Mouse (Mus musculus): Measurements from ENCODE around the gene Zbtb24. TPM values are rescaled to one million over a fixed set of nuclear protein-coding genes. Genes with fewer than 3 reads are reported as not detected.

Gene Zbtb24
- polyA plus RNA-seq, 1 experiment from 2014 or later = 23.5 TPM

DNA sequence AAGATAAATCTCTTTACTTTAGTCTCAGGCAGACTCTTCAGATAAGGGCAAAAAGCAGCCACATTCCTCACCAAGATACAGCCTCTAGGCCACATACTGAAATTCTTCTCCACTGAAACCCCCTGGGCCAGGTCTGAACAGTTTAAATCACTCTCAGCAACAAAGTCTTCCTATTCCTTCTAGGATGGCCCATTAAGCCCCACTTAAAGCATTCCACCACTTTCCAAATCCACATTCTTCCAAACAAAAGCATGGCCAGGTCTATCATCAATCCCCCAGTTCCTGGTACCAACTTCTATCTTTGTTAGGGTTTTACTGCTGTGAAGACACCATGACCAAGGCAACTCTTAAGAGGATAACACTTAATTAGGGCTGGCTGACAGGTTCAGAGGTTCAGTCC lies 22.4 kb downstream of the Zbtb24 start:
- Histone ChIP-seq H3K4me2 (replicated peaks) (no peak overlapping the region), H3K9me3 (no peaks in the 10 kb centered on the region), H3K36me3 (0 out of 2 replicates have a peak, but pooled peaks cover 9% of the 10 kb centered on the region), H3K27me3 (peaks cover 3% of the 10 kb centered on the region; the same call in 1 of the 2 replicates), H3K4me1 (peaks cover 15% of the 10 kb centered on the region; the same call in 1 of the 2 replicates), H3K9ac (replicated peaks) (no peak overlapping the region), H3K27ac (replicated peaks) (no peak overlapping the region), H3K4me3 (no peak overlapping the region)
- ATAC-seq (ENCODE audit: low FRiP score, low read depth) = no peak

DNA sequence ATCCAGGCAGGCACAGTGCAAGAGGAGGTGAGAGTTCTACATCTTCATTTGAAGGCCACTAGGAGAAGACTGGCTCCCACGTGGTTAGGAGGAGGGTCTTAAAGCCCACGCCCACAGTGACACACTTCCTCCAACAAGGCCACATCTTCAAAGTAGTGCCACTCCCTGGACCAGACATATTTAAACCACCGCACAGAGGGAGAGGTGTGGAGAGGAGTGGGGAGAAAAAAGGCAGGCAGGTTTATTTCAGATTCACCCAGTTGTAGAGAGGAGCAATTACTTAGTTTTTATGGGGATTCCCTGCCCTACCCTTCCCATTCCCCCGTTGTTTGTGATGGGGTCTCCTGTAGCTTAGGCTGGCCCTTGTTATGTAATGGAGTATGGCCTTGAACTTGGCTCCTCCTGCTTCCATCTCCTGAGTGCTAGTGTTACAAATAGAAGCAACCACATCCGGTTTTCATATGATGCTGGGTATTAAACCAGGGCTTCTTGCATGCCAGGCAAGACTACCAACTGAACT lies 22.8 kb downstream of the Zbtb24 start:
- H3K36me3 ChIP-seq = 0 out of 2 replicates have a peak, but pooled peaks cover 8% of the 10 kb centered on the region
- H3K27me3 ChIP-seq = peaks cover 3% of the 10 kb centered on the region; the same call in 1 of the 2 replicates
- H3K27ac ChIP-seq (replicated peaks) = no peak overlapping the region
- H3K4me3 ChIP-seq = no peak overlapping the region
- peaks cover 20% of the 10 kb centered on the region for H3K4me1 ChIP-seq
- no peak overlapping the region for H3K9ac ChIP-seq (replicated peaks)
- H3K9me3 ChIP-seq = no peaks in the 10 kb centered on the region
- no peak for ATAC-seq (ENCODE audit: low FRiP score, low read depth)
- H3K4me2 ChIP-seq (replicated peaks) = no peak overlapping the region
- 77% methylated on average over 5 of the region's 5 CpGs for WGBS

DNA sequence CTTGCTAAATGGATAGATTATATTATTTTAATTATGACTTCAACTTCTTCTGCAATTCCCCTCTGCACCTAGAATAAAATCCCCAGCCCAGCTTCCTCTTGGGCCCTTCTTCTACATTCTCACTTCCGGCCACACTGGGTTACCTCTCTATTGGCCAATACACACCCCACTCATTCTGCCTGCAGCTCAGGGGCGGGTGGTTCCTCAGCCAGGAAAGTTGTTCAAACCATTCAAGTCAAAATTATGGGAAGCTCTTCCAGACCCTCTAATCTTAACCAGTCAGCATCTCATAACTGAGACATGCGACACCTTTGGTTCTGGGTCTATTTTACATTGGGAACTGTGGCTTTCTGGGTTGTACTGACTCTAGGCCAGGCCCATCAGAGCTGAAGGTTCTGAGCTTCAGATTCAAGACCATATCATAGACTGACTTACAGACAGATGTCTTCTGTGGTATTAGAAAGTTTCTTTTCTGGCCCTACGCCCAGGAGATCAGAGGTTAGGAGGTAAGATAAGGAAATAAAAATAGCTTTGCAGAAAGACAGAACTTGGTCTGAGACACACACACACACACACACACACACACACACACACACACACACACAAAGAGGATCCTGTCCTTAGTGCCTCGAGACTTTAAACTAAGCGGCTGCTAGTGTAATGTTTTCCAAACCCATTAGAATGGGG lies 23.7 kb downstream of the Zbtb24 start:
- Histone ChIP-seq H3K4me3 (no peak overlapping the region), H3K27ac (replicated peaks) (no peak overlapping the region), H3K4me2 (replicated peaks) (no peak overlapping the region), H3K9ac (replicated peaks) (no peak overlapping the region), H3K27me3 (peaks cover 3% of the 10 kb centered on the region; the same call in 1 of the 2 replicates), H3K4me1 (peaks cover 24% of the 10 kb centered on the region), H3K9me3 (no peaks in the 10 kb centered on the region), H3K36me3 (peaks cover 3% of the 10 kb centered on the region)
- ATAC-seq (ENCODE audit: low FRiP score, low read depth) = no peak
- 91% methylated on average over 6 of the region's 6 CpGs for WGBS

DNA sequence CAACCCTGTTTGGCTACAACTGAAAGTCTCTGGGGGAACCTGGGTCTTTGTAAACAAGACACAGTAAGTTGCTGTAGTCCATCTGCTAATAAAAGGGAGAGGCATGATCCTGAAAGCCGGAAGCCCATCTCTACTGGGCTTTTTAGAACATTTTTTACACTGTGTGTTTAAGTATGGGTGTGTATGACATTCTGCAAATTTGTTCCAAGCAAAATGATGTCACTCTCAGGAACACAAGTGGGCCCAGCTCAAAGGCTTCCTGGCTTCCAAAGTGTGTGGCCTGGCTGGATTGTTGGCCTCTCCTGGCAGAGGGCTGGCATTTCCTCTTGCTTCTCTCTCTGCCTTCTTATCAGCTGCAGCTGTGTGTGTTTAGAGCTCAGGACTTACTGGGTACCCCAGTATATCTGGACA lies 24.8 kb downstream of the Zbtb24 start:
- 71% methylated on average over 1 of the region's 1 CpGs for whole genome bisulfite sequencing
- Histone ChIP-seq H3K4me2 (replicated peaks) (no peak overlapping the region), H3K9ac (replicated peaks) (no peak overlapping the region), H3K36me3 (peaks cover 11% of the 10 kb centered on the region), H3K4me1 (peaks cover 24% of the 10 kb centered on the region), H3K4me3 (no peak overlapping the region), H3K27me3 (peaks cover 3% of the 10 kb centered on the region; the same call in 1 of the 2 replicates), H3K27ac (replicated peaks) (no peak overlapping the region), H3K9me3 (no peaks in the 10 kb centered on the region)
- no peak for ATAC-seq (ENCODE audit: low FRiP score, low read depth)

DNA sequence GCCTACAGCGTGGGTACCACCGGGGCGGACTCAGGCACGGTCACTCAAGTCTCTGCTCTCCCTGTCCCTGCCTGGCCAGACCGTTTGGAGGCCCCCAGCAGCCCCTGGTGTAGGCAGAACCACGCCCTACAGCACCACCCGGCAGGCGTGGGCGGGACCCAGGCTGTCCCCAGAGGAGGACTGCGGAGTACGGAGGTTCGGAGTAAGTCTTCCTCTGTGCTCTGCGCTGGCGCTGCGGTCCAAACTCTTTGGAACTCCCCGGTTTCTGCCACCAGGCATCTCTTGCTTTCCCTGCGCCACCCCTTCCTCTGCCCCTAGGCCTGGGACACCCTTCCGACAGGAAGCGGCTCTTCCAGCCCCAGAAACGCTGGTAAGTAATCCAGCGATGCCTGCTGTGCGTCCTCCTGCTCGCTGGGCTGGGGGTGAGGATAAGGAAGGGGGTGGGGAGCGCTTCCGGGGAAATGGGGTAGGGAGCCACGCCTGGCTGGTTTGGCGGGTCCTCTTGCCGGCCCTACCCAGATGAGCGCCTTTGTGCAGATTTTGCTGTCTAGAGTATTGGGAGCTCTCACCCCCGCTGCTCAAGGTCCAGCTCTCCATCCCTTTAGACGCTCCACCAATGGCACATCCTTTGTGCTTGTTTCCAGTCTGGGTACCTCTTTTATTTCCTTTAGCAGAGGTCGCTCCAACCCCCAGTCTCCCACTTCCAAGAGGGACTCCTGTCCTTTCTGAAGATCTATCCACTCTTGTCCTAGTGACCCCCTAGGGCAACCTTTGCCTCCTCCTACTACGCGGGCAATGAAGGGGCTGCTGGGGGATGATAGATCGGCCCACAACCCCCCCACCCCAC lies 26.2 kb downstream of the Zbtb24 start, which contains the start of gene Mical1:
TSS of gene Mical1 (plus strand) at position 144 of the 847 bp plus-strand sequence.
- Histone ChIP-seq H3K4me2 (replicated peaks) (peak within 1 kb of the TSS; percentile 81), H3K4me3 (peak within 1 kb of the TSS; percentile 62), H3K9me3 (no peaks in the 10 kb centered on the region), H3K9ac (replicated peaks) (peak within 1 kb of the TSS; percentile 77), H3K36me3 (peaks cover 17% of the 10 kb centered on the region), H3K27me3 (peaks cover 3% of the 10 kb centered on the region; the same call in 1 of the 2 replicates), H3K4me1 (peaks cover 24% of the 10 kb centered on the region), H3K27ac (replicated peaks) (peak within 1 kb of the TSS; percentile 82)
- peak; percentile 75 for ATAC-seq (ENCODE audit: low FRiP score, low read depth)
- WGBS = under 1% methylated on average over 35 of the region's 35 CpGs

DNA sequence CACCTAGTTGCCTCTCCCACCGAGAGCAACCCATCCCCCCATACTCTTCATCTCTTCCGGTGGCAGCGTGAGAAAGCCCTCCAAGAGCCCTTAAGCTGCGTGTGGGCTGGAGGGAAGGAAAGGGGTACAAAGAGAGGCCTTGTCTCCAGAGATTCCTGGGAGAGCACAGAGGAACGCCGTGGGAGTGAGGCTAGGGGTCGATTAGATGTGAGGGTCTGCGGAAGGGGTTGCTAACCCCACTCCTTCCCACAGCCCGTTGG lies 26.8 kb downstream of the Zbtb24 start:
- ATAC-seq (ENCODE audit: low FRiP score, low read depth) = peak; percentile 32
- no peaks in the 10 kb centered on the region for H3K9me3 ChIP-seq
- H3K4me1 ChIP-seq = peaks cover 24% of the 10 kb centered on the region
- H3K4me2 ChIP-seq (replicated peaks) = peak overlapping the region; percentile 81
- H3K36me3 ChIP-seq = peaks cover 19% of the 10 kb centered on the region
- H3K27me3 ChIP-seq = peaks cover 3% of the 10 kb centered on the region; the same call in 1 of the 2 replicates
- WGBS = 0% methylated on average over 8 of the region's 9 CpGs
- H3K4me3 ChIP-seq = peak overlapping the region; percentile 62
- H3K27ac ChIP-seq (replicated peaks) = peak overlapping the region; percentile 82
- peak overlapping the region; percentile 77 for H3K9ac ChIP-seq (replicated peaks)

DNA sequence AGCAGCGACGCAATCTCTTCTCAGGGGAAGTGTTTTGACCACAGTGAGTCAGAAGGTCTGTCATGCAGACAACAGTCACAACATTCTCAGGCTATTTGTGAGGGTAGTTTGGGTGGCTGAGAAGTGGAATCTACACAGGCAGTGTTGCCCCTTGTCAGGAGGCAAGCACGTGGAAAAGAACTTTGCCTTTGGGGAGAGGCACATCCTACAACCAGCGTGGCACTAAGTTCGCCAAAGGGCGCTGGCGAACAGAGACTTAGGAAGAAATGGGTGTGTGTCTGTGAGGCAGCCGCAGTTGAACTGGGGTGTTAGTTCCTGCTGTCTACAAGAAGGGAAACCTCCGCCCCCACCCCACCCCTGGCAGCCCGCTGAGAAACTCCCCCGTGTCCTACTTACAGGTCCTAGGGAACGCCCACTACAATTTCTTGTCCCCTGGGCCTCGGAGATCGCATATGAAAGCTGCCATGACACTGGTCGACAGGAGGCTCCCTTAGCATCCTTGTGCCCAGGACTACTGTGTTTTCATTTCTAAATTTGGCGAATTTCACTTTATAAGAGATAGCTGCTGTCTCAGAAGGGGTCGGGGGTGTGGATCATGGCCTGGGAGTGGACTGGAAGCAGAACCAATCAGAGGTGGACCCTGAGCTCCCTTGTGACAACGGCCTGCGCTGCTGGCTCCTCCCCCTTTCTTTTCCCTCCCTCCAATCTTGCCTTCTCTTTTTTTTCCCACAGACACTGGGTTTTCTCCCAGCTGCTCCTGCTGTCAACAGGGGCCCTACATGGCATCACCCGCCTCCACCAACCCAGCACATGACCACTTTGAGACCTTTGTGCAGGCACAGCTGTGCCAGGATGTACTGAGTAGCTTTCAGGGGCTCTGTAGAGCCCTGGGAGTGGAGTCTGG lies 27.3 kb downstream of the Zbtb24 start:
- 3% methylated on average over 20 of the region's 20 CpGs for WGBS
- Histone ChIP-seq H3K4me3 (peak overlapping the region; percentile 62), H3K27me3 (peaks cover 3% of the 10 kb centered on the region; the same call in 1 of the 2 replicates), H3K9ac (replicated peaks) (peak overlapping the region; percentile 77), H3K27ac (replicated peaks) (peak overlapping the region; percentile 82), H3K9me3 (no peaks in the 10 kb centered on the region), H3K36me3 (peaks cover 24% of the 10 kb centered on the region), H3K4me2 (replicated peaks) (peak overlapping the region; percentile 81), H3K4me1 (peaks cover 24% of the 10 kb centered on the region)
- peak; percentile 72 for ATAC-seq (ENCODE audit: low FRiP score, low read depth)

DNA sequence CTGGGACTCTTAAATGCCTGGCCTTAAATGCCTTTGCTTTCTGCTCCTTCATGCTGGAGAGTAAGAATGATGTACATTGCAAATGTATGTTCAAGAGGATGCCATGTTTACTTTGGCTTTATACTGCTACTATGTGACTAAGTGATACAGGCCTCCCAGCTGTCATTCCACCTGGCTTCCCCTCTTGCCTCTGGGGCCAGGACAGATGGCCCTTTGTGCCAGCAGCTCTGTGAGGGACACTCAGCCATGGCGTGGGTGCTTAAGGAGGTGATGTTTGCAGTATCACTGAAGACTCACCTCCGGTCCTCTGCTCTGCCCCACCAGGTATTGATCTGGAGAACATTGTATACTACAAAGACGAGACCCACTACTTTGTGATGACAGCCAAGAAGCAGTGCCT lies 29.8 kb downstream of the Zbtb24 start:
- H3K4me1 ChIP-seq = peaks cover 24% of the 10 kb centered on the region
- no peak for ATAC-seq (ENCODE audit: low FRiP score, low read depth)
- no peak overlapping the region for H3K4me3 ChIP-seq
- no peak overlapping the region for H3K9ac ChIP-seq (replicated peaks)
- peaks cover 49% of the 10 kb centered on the region for H3K36me3 ChIP-seq
- no peak overlapping the region for H3K27ac ChIP-seq (replicated peaks)
- H3K27me3 ChIP-seq = no peaks in the 10 kb centered on the region
- no peaks in the 10 kb centered on the region for H3K9me3 ChIP-seq
- H3K4me2 ChIP-seq (replicated peaks) = no peak overlapping the region
- WGBS = 93% methylated on average over 3 of the region's 3 CpGs

DNA sequence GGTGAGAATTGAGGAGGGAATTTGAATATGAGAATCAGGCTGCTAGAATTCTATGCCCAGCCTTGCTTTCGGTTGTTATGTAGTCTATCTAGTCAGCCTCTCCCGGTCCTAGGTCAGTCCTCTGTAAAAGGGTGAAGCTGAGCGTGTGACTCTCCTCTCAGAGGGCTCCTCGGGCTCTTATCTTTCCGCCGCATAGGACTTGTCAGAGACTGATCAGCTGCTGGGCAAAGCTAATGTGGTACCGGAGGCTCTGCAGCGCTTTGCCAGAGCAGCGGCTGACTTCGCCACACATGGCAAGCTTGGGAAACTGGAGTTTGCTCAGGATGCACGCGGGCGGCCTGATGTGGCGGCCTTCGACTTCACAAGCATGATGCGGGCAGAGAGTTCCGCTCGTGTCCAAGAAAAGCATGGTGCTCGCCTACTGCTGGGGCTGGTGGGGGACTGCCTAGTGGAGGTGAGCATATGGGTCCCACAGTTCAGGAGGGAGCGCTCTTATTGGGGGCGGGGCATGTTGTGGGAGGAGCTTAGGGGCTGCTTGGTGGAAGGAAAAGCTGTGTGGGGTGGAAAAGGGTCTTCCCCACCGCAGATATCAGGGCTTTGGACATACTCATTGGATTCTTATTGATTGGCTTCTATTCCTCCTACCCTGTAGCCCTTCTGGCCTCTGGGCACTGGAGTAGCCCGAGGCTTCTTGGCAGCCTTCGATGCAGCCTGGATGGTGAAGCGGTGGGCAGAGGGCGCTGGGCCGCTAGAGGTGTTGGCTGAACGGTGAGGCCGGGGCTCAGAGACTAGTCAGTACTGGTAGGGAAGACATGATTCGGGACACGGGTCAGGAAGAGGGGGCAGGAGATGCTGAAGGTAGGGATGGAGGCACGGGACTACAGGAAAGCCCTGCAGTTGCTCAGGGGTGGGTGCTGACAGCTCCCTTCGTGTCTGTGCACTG lies 31.0 kb downstream of the Zbtb24 start:
- peaks cover 61% of the 10 kb centered on the region for H3K36me3 ChIP-seq
- whole genome bisulfite sequencing = 75% methylated on average over 33 of the region's 33 CpGs
- H3K9me3 ChIP-seq = no peaks in the 10 kb centered on the region
- no peak overlapping the region for H3K4me2 ChIP-seq (replicated peaks)
- no peak for ATAC-seq (ENCODE audit: low FRiP score, low read depth)
- H3K9ac ChIP-seq (replicated peaks) = no peak overlapping the region
- no peaks in the 10 kb centered on the region for H3K27me3 ChIP-seq
- peaks cover 19% of the 10 kb centered on the region for H3K4me1 ChIP-seq
- H3K4me3 ChIP-seq = no peak overlapping the region
- no peak overlapping the region for H3K27ac ChIP-seq (replicated peaks)

DNA sequence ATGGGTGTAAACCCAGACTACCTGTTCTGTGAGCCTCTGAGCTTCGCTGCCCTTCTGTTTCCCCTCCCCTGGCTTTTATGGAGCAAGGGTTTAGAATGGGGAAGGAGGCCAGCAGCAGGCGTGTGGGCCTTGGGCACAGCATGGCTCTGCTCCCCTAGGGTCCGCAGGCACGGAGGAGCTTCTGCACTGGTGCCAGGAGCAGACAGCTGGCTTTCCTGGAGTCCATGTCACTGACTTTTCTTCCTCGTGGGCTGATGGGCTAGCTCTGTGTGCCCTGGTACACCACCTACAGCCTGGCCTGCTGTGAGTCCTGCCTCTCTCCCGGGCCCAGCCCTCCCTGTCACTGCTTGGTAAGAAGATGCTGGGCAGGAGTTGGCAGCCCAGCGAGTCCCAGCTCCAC lies 32.3 kb downstream of the Zbtb24 start:
- no peak for ATAC-seq (ENCODE audit: low FRiP score, low read depth)
- peaks cover 73% of the 10 kb centered on the region for H3K36me3 ChIP-seq

More for the DNA sequence above, 32.3 kb downstream of the Zbtb24 start:
- H3K4me3 ChIP-seq = no peak overlapping the region
- H3K4me1 ChIP-seq = peaks cover 21% of the 10 kb centered on the region
- no peak overlapping the region for H3K4me2 ChIP-seq (replicated peaks)
- H3K27ac ChIP-seq (replicated peaks) = no peak overlapping the region
- H3K27me3 ChIP-seq = no peaks in the 10 kb centered on the region
- WGBS = 82% methylated on average over 7 of the region's 7 CpGs
- H3K9ac ChIP-seq (replicated peaks) = no peak overlapping the region
- H3K9me3 ChIP-seq = no peaks in the 10 kb centered on the region

Data from midbrain, embryonic 12.5 days (tissue).